Mouse (Mus musculus) kidney, adult 2 months (tissue): ENCODE measurements at regions not wholly inside any gene's neighbourhood (a gene's known extent, or its start where the extent isn't known, plus 50 kb on each side); places are given as distances from the start of the nearest gene placed in this dataset.

Source experiments
- DNase-seq: peaks from one replicate; pipeline ENCODE4 v3.0.0; 2021
- H3K27ac ChIP-seq: fragments of 200-500 bp; 2 replicates; pipeline ENCODE4 v1.5.1; 2012; ENCODE audit warnings: low read depth, low read length, control low read depth, inconsistent platforms; ENCODE audit not compliant: insufficient read depth
- H3K27me3 ChIP-seq: fragments of 200-500 bp; replicated peaks from 2 replicates; pipeline ENCODE4 v1.6.1; 2012; ENCODE audit warnings: mild to moderate bottlenecking, moderate library complexity, low read length, inconsistent platforms; ENCODE audit not compliant: control insufficient read depth, insufficient read depth
- H3K36me3 ChIP-seq: fragments of 200-500 bp; 2 replicates; pipeline ENCODE4 v1.6.1; 2012; ENCODE audit warnings: mild to moderate bottlenecking, moderate library complexity, low read length, inconsistent platforms; ENCODE audit not compliant: control insufficient read depth, insufficient read depth
- H3K4me1 ChIP-seq: fragments of 200-500 bp; 2 replicates; pipeline ENCODE4 v1.6.1; 2011; ENCODE audit warnings: low read length; ENCODE audit not compliant: control insufficient read depth, insufficient read depth
- H3K4me3 ChIP-seq: fragments of 200-500 bp; 2 replicates; pipeline ENCODE4 v1.5.1; 2011; ENCODE audit warnings: mild to moderate bottlenecking, low read depth, low read length, control low read depth; ENCODE audit not compliant: insufficient read depth
- CTCF ChIP-seq: fragments of 200-500 bp; conservative IDR thresholded peaks from 2 replicates; pipeline ENCODE4 v1.5.1; 2011; ENCODE audit warnings: low read depth, mild to moderate bottlenecking, control low read depth, low read length, moderate library complexity, mixed read lengths; ENCODE audit not compliant: insufficient read depth, insufficient read length
- POLR2A ChIP-seq: fragments of 200-500 bp; IDR thresholded peaks from one replicate; pipeline ENCODE4 v1.6.1; 2011; ENCODE audit warnings: low read depth, low read length, control low read depth
- WGBS: fragments of 180-500 bp; shearing (Covaris S2); methylation state at CpG from one replicate; pipeline ENCODE4 v1.1.7; 2018; 5-methylcytosine and 5-hydroxymethylcytosine counted together

GRCm38 (mm10) chr9:92717176-92717575, 175.2 kb downstream of the Plod2 start:
- DNase-seq: no peak
- Histone ChIP-seq H3K4me3 (no peak overlapping the region), H3K4me1 (no peaks in the 10 kb centered on the region), H3K27me3 (no peaks in the 10 kb centered on the region), H3K27ac (no peak overlapping the region), H3K36me3 (no peaks in the 10 kb centered on the region)
- TF ChIP-seq POLR2A (no peak), CTCF (no peak)
- WGBS: 35% methylated on average over 6 of the region's 6 CpGs

- Histone ChIP-seq H3K4me1 (no peaks in the 10 kb centered on the region), H3K27me3 (no peaks in the 10 kb centered on the region), H3K27ac (no peak overlapping the region), H3K36me3 (no peaks in the 10 kb centered on the region), H3K4me3 (no peak overlapping the region)
- TF ChIP-seq CTCF (no peak), POLR2A (no peak)
- no peak for DNase-seq
Measured at GRCm38 (mm10) chr9:92718337-92718736, 176.3 kb downstream of the Plod2 start.

GRCm38 (mm10) chr9:92719251-92719650, 177.2 kb downstream of the Plod2 start:
- Histone ChIP-seq H3K36me3 (no peaks in the 10 kb centered on the region), H3K4me1 (no peaks in the 10 kb centered on the region), H3K27me3 (no peaks in the 10 kb centered on the region), H3K4me3 (no peak overlapping the region), H3K27ac (no peak overlapping the region)
- TF ChIP-seq POLR2A (no peak), CTCF (no peak)
- no peak for DNase-seq
- WGBS: 61% methylated on average over 6 of the region's 6 CpGs

GRCm38 (mm10) chr9:92728864-92729263, 186.8 kb downstream of the Plod2 start:
- no peaks in the 10 kb centered on the region for H3K27me3 ChIP-seq

GRCm38 (mm10) chr9:92731396-92731795, 189.4 kb downstream of the Plod2 start:
- DNase-seq: no peak
- TF ChIP-seq CTCF (no peak), POLR2A (no peak)
- Histone ChIP-seq H3K36me3 (no peaks in the 10 kb centered on the region), H3K27ac (no peak overlapping the region), H3K4me3 (no peak overlapping the region), H3K4me1 (no peaks in the 10 kb centered on the region), H3K27me3 (no peaks in the 10 kb centered on the region)
- WGBS: 75% methylated on average over 3 of the region's 3 CpGs

More at GRCm38 (mm10) chr9:92728864-92729263, 186.8 kb downstream of the Plod2 start:
- 89% methylated on average over 1 of the region's 1 CpGs for WGBS
- Histone ChIP-seq H3K36me3 (no peaks in the 10 kb centered on the region), H3K27ac (no peak overlapping the region), H3K4me3 (no peak overlapping the region), H3K4me1 (no peaks in the 10 kb centered on the region)
- DNase-seq: no peak
- TF ChIP-seq POLR2A (no peak), CTCF (no peak)

- Histone ChIP-seq H3K27me3 (no peaks in the 10 kb centered on the region), H3K27ac (no peak overlapping the region), H3K36me3 (no peaks in the 10 kb centered on the region), H3K4me1 (no peaks in the 10 kb centered on the region), H3K4me3 (no peak overlapping the region)
- no peak for TF ChIP-seq CTCF
- no peak for TF ChIP-seq POLR2A
- DNase-seq: no peak
Measured at GRCm38 (mm10) chr9:92767532-92767931, 225.5 kb downstream of the Plod2 start.

GRCm38 (mm10) chr9:92768432-92768831, 226.4 kb downstream of the Plod2 start:
- 76% methylated on average over 3 of the region's 3 CpGs for WGBS
- TF ChIP-seq POLR2A (no peak), CTCF (no peak)
- DNase-seq: no peak

GRCm38 (mm10) chr9:92769528-92769927, 227.5 kb downstream of the Plod2 start:
- H3K4me1 ChIP-seq: no peaks in the 10 kb centered on the region
- no peak overlapping the region for H3K27ac ChIP-seq
- H3K4me3 ChIP-seq: no peak overlapping the region
- H3K36me3 ChIP-seq: no peaks in the 10 kb centered on the region
- no peaks in the 10 kb centered on the region for H3K27me3 ChIP-seq
- WGBS: 68% methylated on average over 2 of the region's 2 CpGs
- peak; percentile 27 for DNase-seq
- TF ChIP-seq POLR2A: no peak
- peak; percentile 73 for TF ChIP-seq CTCF

More at GRCm38 (mm10) chr9:92768432-92768831, 226.4 kb downstream of the Plod2 start:
- no peaks in the 10 kb centered on the region for H3K4me1 ChIP-seq
- no peaks in the 10 kb centered on the region for H3K27me3 ChIP-seq
- no peaks in the 10 kb centered on the region for H3K36me3 ChIP-seq
- H3K27ac ChIP-seq: no peak overlapping the region
- H3K4me3 ChIP-seq: no peak overlapping the region
